8 mouse cellular contexts compared by ENCODE assay signal in genomic region chr9:88240740-88241139, GRCm38 (mm10).
DNase-seq lines count a peak whose midpoint lies in the region; ATAC-seq lines count a peak whose summit lies in the region.
"Had no signal": no experiment of that assay in that cellular context is flagged by ENCODE, and none has a peak within 500 bp of the region (broad histone marks: within the 10 kb centered on the region; RNA-seq: fewer than 3 reads in every experiment).

No protein-coding gene starts in this region.

- peak overlapping the region; percentile 68 for H3K4me2 ChIP-seq in embryonic facial prominence, embryonic 12.5 days (replicated peaks)
- H3K4me2 ChIP-seq in midbrain, embryonic 13.5 days (replicated peaks), result peak overlapping the region; percentile 55

- H3K27me3 ChIP-seq in embryonic facial prominence, embryonic 12.5 days, result no peaks in the 10 kb centered on the region
- no peaks in the 10 kb centered on the region for H3K27me3 ChIP-seq in midbrain, embryonic 13.5 days
- H3K27me3 ChIP-seq: liver, embryonic 15.5 days had no signal

- peak; percentile 9 for DNase-seq in induced T-regulatory cell, adult 2 months (ENCODE audit: low read depth)
- DNase-seq in retina, embryonic 14.5 days (ENCODE audit: low spot score), result no peak
- DNase-seq in adipocyte (ENCODE audit: low spot score), result no peak

- no peak overlapping the region for H3K9ac ChIP-seq in embryonic facial prominence, embryonic 12.5 days
- H3K9ac ChIP-seq in midbrain, embryonic 13.5 days (replicated peaks), result peak overlapping the region; percentile 39; the same call in 1 of the 2 replicates

- no peak overlapping the region for H3K27ac ChIP-seq in embryonic facial prominence, embryonic 12.5 days
- no peak overlapping the region for H3K27ac ChIP-seq in midbrain, embryonic 13.5 days
- H3K27ac ChIP-seq: liver, embryonic 15.5 days had no signal

- H3K36me3 ChIP-seq in embryonic facial prominence, embryonic 12.5 days, result no peaks in the 10 kb centered on the region
- no peaks in the 10 kb centered on the region for H3K36me3 ChIP-seq in midbrain, embryonic 13.5 days
- H3K36me3 ChIP-seq: liver, embryonic 15.5 days had no signal

- no peaks in the 10 kb centered on the region; the same call in 1 of the 2 replicates for H3K4me1 ChIP-seq in embryonic facial prominence, embryonic 12.5 days
- H3K4me1 ChIP-seq in midbrain, embryonic 13.5 days (replicated peaks), result peaks cover 5% of the 10 kb centered on the region; the same call in 1 of the 2 replicates

- WGBS in embryonic facial prominence, embryonic 12.5 days, result 16% methylated on average over 4 of the region's 4 CpGs
- 29% methylated on average over 4 of the region's 4 CpGs for WGBS in midbrain, embryonic 13.5 days

- ATAC-seq in embryonic facial prominence, embryonic 12.5 days (ENCODE audit: insufficient number of reproducible peaks, insufficient read depth, low FRiP score, low TSS enrichment), result peak; percentile 48; the same call in 1 of the 2 replicates
- 0 out of 2 replicates have a peak, but pooled peaks have one; percentile 2 for ATAC-seq in granulocyte monocyte progenitor cell, adult 5-6 weeks (replicated peaks; ENCODE audit: poor library complexity, severe bottlenecking)
- 0 out of 2 replicates have a peak, but pooled peaks have one; percentile 41 for ATAC-seq in midbrain, embryonic 13.5 days
- no peak for ATAC-seq in erythroblast, adult 5-6 weeks (replicated peaks; ENCODE audit: low FRiP score, poor library complexity, severe bottlenecking)

- no peaks in the 10 kb centered on the region for H3K9me3 ChIP-seq in embryonic facial prominence, embryonic 12.5 days
- no peaks in the 10 kb centered on the region for H3K9me3 ChIP-seq in midbrain, embryonic 13.5 days
- H3K9me3 ChIP-seq: liver, embryonic 15.5 days had no signal

- H3K4me3 ChIP-seq in embryonic facial prominence, embryonic 12.5 days, result peak overlapping the region; percentile 38; the same call in 1 of the 2 replicates
- no peak overlapping the region for H3K4me3 ChIP-seq in midbrain, embryonic 13.5 days (replicated peaks)
